Mouse (Mus musculus): ENCODE results near the gene Slc16a8.

GRCm38 (mm10) chr15:79258521-79258920, 4.0 kb upstream of the Slc16a8 start:
- TF ChIP-seq CTCF (IDR thresholded peaks at IDR 0.05): no peak
- no peak for TF ChIP-seq EP300 (IDR thresholded peaks at IDR 0.05)

Data from lung, postnatal 0 days (tissue).